Mouse (Mus musculus): Measurements from ENCODE around the gene Strip2.

The Strip2 gene

GRCm38 (mm10) chr6:29916530-29917382 is at the start of gene Strip2:
Gene Strip2 (plus strand): TSS chr6:29917012.
- DNase-seq (ENCODE audit: low spot score), result peak; percentile 80

- no peak for DNase-seq (ENCODE audit: low spot score)
These were observed 48.4 kb upstream of the Strip2 start for GRCm38 (mm10) chr6:29868341-29868895.

- DNase-seq (ENCODE audit: low spot score), result no peak
These were observed 43.2 kb upstream of the Strip2 start for GRCm38 (mm10) chr6:29873654-29874053.

- DNase-seq (ENCODE audit: low spot score), result no peak
These were observed 41.2 kb upstream of the Strip2 start for GRCm38 (mm10) chr6:29875576-29875975.

- no peak for DNase-seq (ENCODE audit: low spot score)
These were observed 40.0 kb upstream of the Strip2 start for GRCm38 (mm10) chr6:29876782-29877181.

- DNase-seq (ENCODE audit: low spot score), result no peak
These were observed 37.2 kb upstream of the Strip2 start for GRCm38 (mm10) chr6:29879579-29879978.

GRCm38 (mm10) chr6:29880796-29881195 is 36.0 kb upstream of the Strip2 start:
- no peak for DNase-seq (ENCODE audit: low spot score)

GRCm38 (mm10) chr6:29881936-29882335 is 34.9 kb upstream of the Strip2 start:
- no peak for DNase-seq (ENCODE audit: low spot score)

- no peak for DNase-seq (ENCODE audit: low spot score)
These were observed 33.9 kb upstream of the Strip2 start for GRCm38 (mm10) chr6:29882870-29883269.

GRCm38 (mm10) chr6:29891151-29891550 is 25.7 kb upstream of the Strip2 start:
- DNase-seq (ENCODE audit: low spot score), result no peak

GRCm38 (mm10) chr6:29896976-29897375 is 19.8 kb upstream of the Strip2 start:
- DNase-seq (ENCODE audit: low spot score), result no peak

GRCm38 (mm10) chr6:29901450-29901849 is 15.4 kb upstream of the Strip2 start:
- DNase-seq (ENCODE audit: low spot score), result no peak

- no peak for DNase-seq (ENCODE audit: low spot score)
These were observed 14.6 kb upstream of the Strip2 start for GRCm38 (mm10) chr6:29902256-29902655.

GRCm38 (mm10) chr6:29903343-29903914 is 13.4 kb upstream of the Strip2 start:
- DNase-seq (ENCODE audit: low spot score), result no peak

- no peak for DNase-seq (ENCODE audit: low spot score)
These were observed 12.5 kb upstream of the Strip2 start for GRCm38 (mm10) chr6:29904281-29904680.

GRCm38 (mm10) chr6:29910631-29911030 is 6.2 kb upstream of the Strip2 start:
- no peak for DNase-seq (ENCODE audit: low spot score)

GRCm38 (mm10) chr6:29913673-29914072 is 3.1 kb upstream of the Strip2 start:
- no peak for DNase-seq (ENCODE audit: low spot score)

- no peak for DNase-seq (ENCODE audit: low spot score)
These were observed 2.7 kb upstream of the Strip2 start for GRCm38 (mm10) chr6:29914136-29914535.

GRCm38 (mm10) chr6:29915836-29916235 is 976 bp upstream of the Strip2 start:
- DNase-seq (ENCODE audit: low spot score), result no peak

- DNase-seq (ENCODE audit: low spot score), result peak; percentile 6
These were observed 540 bp downstream of the Strip2 start for GRCm38 (mm10) chr6:29917383-29917720.

- DNase-seq (ENCODE audit: low spot score), result no peak
These were observed 1.1 kb downstream of the Strip2 start for GRCm38 (mm10) chr6:29917947-29918346.

- DNase-seq (ENCODE audit: low spot score), result no peak
These were observed 6.7 kb downstream of the Strip2 start for GRCm38 (mm10) chr6:29923501-29923900.

GRCm38 (mm10) chr6:29925594-29926219 is 8.9 kb downstream of the Strip2 start:
- no peak for DNase-seq (ENCODE audit: low spot score)
